Mouse (Mus musculus): ENCODE results near the gene Zgpat.

- TF ChIP-seq POLR2A (IDR thresholded peaks at IDR 0.05; ENCODE audit: insufficient read depth, low read length), result no peak
- no peak for TF ChIP-seq CTCF (IDR thresholded peaks at IDR 0.05; ENCODE audit: low read depth, low read length)
These were observed 17.0 kb downstream of the Zgpat start for GRCm38 (mm10) chr2:181381631-181382306.
